29 mouse cellular contexts compared by ENCODE assay signal in genomic region chr11:49923539-49923938, GRCm38 (mm10). TPM values are rescaled to one million over a fixed set of nuclear protein-coding genes. Genes with fewer than 3 reads are reported as not detected.
"Had no signal": no experiment of that assay in that cellular context is flagged by ENCODE, and none has a peak within 500 bp of the region (broad histone marks: within the 10 kb centered on the region; RNA-seq: fewer than 3 reads in every experiment).

No protein-coding gene starts in this region.

- H3K4me1 ChIP-seq: liver, embryonic 15.5 days had no signal

- H3K9ac ChIP-seq: heart, embryonic 12.5 days; hindbrain, embryonic 12.5 days; hindbrain, embryonic 14.5 days; intestine, embryonic 15.5 days; limb, embryonic 12.5 days; liver, embryonic 13.5 days; liver, embryonic 15.5 days; liver, postnatal 0 days had no signal

- H3K9me3 ChIP-seq: heart, embryonic 10.5 days; heart, embryonic 12.5 days; hindbrain, embryonic 10.5 days; hindbrain, embryonic 12.5 days; intestine, embryonic 15.5 days; limb, embryonic 12.5 days; liver, embryonic 13.5 days; liver, embryonic 15.5 days had no signal

- H3K4me2 ChIP-seq: heart, embryonic 12.5 days; hindbrain, embryonic 12.5 days; hindbrain, embryonic 14.5 days; intestine, embryonic 15.5 days; limb, embryonic 12.5 days; liver, embryonic 11.5 days; liver, embryonic 13.5 days; liver, embryonic 15.5 days had no signal

- H3K27me3 ChIP-seq: hindbrain, embryonic 12.5 days; intestine, embryonic 15.5 days had no signal

- DNase-seq: gastrocnemius, adult 2 months; gastrocnemius, postnatal 10 days; gastrocnemius, postnatal 25 days; heart, postnatal 10 days; heart, postnatal 4 days; kidney, adult 18-20 months; kidney, adult 8-10 months; kidney, postnatal 10 days; kidney, postnatal 25 days; kidney, postnatal 4 days; liver; liver, embryonic 13.5 days; liver, postnatal 0 days had no signal

- H3K36me3 ChIP-seq: heart, embryonic 10.5 days; heart, embryonic 12.5 days; hindbrain, embryonic 10.5 days; hindbrain, embryonic 12.5 days; intestine, embryonic 15.5 days; limb, embryonic 12.5 days; liver, embryonic 13.5 days; liver, embryonic 15.5 days had no signal

- H3K27ac ChIP-seq: gastrocnemius, adult 2 months; heart, embryonic 10.5 days; hindbrain, embryonic 10.5 days; hindbrain, embryonic 12.5 days; hindbrain, embryonic 14.5 days; intestine, embryonic 15.5 days; layer of hippocampus, adult 2 months; left cerebral cortex, adult 2 months; limb, embryonic 12.5 days; liver, embryonic 13.5 days; liver, embryonic 15.5 days had no signal

- H3K4me3 ChIP-seq: gastrocnemius, adult 2 months; heart, embryonic 10.5 days; heart, embryonic 12.5 days; hindbrain, embryonic 10.5 days; hindbrain, embryonic 12.5 days; intestine, embryonic 15.5 days; layer of hippocampus, adult 2 months; left cerebral cortex, adult 2 months; limb, embryonic 12.5 days; liver, embryonic 13.5 days; liver, embryonic 15.5 days had no signal

- ATAC-seq: hindbrain, embryonic 16.5 days; inflammation-experienced regulatory T-cells, adult 6 months; intestine, embryonic 15.5 days; intestine, postnatal 0 days; liver, postnatal 0 days had no signal

RNA-seq across cellular contexts. Expression of gene Rasgef1c, which starts 21.9 kb away (rescaled TPM):
- total RNA-seq: heart, postnatal 4 days had no signal
- polyA plus RNA-seq: heart, embryonic 14.5 days; kidney, embryonic 14.5 days; liver, embryonic 11.5 days; liver, embryonic 13.5 days; liver, postnatal 0 days had no signal
